Mouse (Mus musculus): Measurements from ENCODE around the gene Zfp747. TPM values are rescaled to one million over a fixed set of nuclear protein-coding genes. Genes with fewer than 3 reads are reported as not detected.

Zfp747 gene
- polyA plus RNA-seq, 1 experiment from 2014 or later = 4.7 TPM

GRCm38 (mm10) chr7:127324944-127325343 is 50.9 kb downstream of the Zfp747 start:
- WGBS = 79% methylated on average over 7 of the region's 7 CpGs

More at GRCm38 (mm10) chr7:127324944-127325343, 50.9 kb downstream of the Zfp747 start:
- no peak for ATAC-seq (ENCODE audit: extremely low read depth, insufficient number of reproducible peaks, low FRiP score, low TSS enrichment)
- no peaks in the 10 kb centered on the region for H3K36me3 ChIP-seq
- H3K9me3 ChIP-seq = no peaks in the 10 kb centered on the region
- no peak overlapping the region for H3K4me2 ChIP-seq
- H3K9ac ChIP-seq = no peak overlapping the region
- no peak overlapping the region for H3K27ac ChIP-seq (replicated peaks)
- peaks cover 15% of the 10 kb centered on the region for H3K27me3 ChIP-seq (replicated peaks)
- H3K4me1 ChIP-seq = no peaks in the 10 kb centered on the region
- H3K4me3 ChIP-seq = no peak overlapping the region

Other genes with a start within 250 kb of the Zfp747 start
- 0.13 and 0.36 TPM in 2 replicates for gene Spn, start 238.2 kb downstream of the Zfp747 start, polyA plus RNA-seq (2015; fragmentation: Nextera tagmentation; extraction: Ambion mirVana)
- 42.1 TPM in 2 replicates for gene Cd2bp2, start 180.0 kb downstream of the Zfp747 start, polyA plus RNA-seq (2015; fragmentation: Nextera tagmentation; extraction: Ambion mirVana)
- gene Tbc1d10b, start 167.6 kb downstream of the Zfp747 start, polyA plus RNA-seq (2015; fragmentation: Nextera tagmentation; extraction: Ambion mirVana) = 18.0 and 18.2 TPM in 2 replicates
- gene Mylpf, start 167.2 kb downstream of the Zfp747 start, polyA plus RNA-seq (2015; fragmentation: Nextera tagmentation; extraction: Ambion mirVana) = 17.0 and 24.9 TPM in 2 replicates
- 21.4 and 24.1 TPM in 2 replicates for gene Zfp553, start 143.0 kb downstream of the Zfp747 start, polyA plus RNA-seq (2015; fragmentation: Nextera tagmentation; extraction: Ambion mirVana)
- 23.1 and 23.2 TPM in 2 replicates for gene Sept1, start 142.9 kb downstream of the Zfp747 start, polyA plus RNA-seq (2015; fragmentation: Nextera tagmentation; extraction: Ambion mirVana)
- 32.6 and 32.9 TPM in 2 replicates for gene Zfp771, start 131.8 kb downstream of the Zfp747 start, polyA plus RNA-seq (2015; fragmentation: Nextera tagmentation; extraction: Ambion mirVana)
- 161 and 179 TPM in 2 replicates for gene Dctpp1, start 115.3 kb downstream of the Zfp747 start, polyA plus RNA-seq (2015; fragmentation: Nextera tagmentation; extraction: Ambion mirVana)
- 57.1 and 61.6 TPM in 2 replicates for gene Sephs2, start 102.0 kb downstream of the Zfp747 start, polyA plus RNA-seq (2015; fragmentation: Nextera tagmentation; extraction: Ambion mirVana)
- 0.98 and 1.2 TPM in 2 replicates for gene Itgal, start 79.8 kb downstream of the Zfp747 start, polyA plus RNA-seq (2015; fragmentation: Nextera tagmentation; extraction: Ambion mirVana)
- 16.5 and 16.6 TPM in 2 replicates for gene Zfp768, start 30.5 kb downstream of the Zfp747 start, polyA plus RNA-seq (2015; fragmentation: Nextera tagmentation; extraction: Ambion mirVana)
- 3.6 TPM in 2 replicates for gene 9130019O22Rik, start 11.1 kb upstream of the Zfp747 start, polyA plus RNA-seq (2015; fragmentation: Nextera tagmentation; extraction: Ambion mirVana)
- 4.3 and 4.9 TPM in 2 replicates for gene E430018J23Rik, start 17.6 kb upstream of the Zfp747 start, polyA plus RNA-seq (2015; fragmentation: Nextera tagmentation; extraction: Ambion mirVana)
- 4.6 and 5.0 TPM in 2 replicates for gene Zfp764, start 30.8 kb upstream of the Zfp747 start, polyA plus RNA-seq (2015; fragmentation: Nextera tagmentation; extraction: Ambion mirVana)
- 13.5 and 16.3 TPM in 2 replicates for gene Zfp688, start 46.0 kb upstream of the Zfp747 start, polyA plus RNA-seq (2015; fragmentation: Nextera tagmentation; extraction: Ambion mirVana)
- gene Zfp689, start 73.1 kb upstream of the Zfp747 start, polyA plus RNA-seq (2015; fragmentation: Nextera tagmentation; extraction: Ambion mirVana) = 5.1 and 5.2 TPM in 2 replicates
- 27.3 and 27.7 TPM in 2 replicates for gene Prr14, start 83.6 kb upstream of the Zfp747 start, polyA plus RNA-seq (2015; fragmentation: Nextera tagmentation; extraction: Ambion mirVana)
- gene Fbrs, start 103.1 kb upstream of the Zfp747 start, polyA plus RNA-seq (2015; fragmentation: Nextera tagmentation; extraction: Ambion mirVana) = 7.3 and 7.7 TPM in 2 replicates
- 30.9 and 33.1 TPM in 2 replicates for gene Srcap, start 135.9 kb upstream of the Zfp747 start, polyA plus RNA-seq (2015; fragmentation: Nextera tagmentation; extraction: Ambion mirVana)
- 9.4 TPM in 2 replicates for gene Gm42715, start 143.5 kb upstream of the Zfp747 start, polyA plus RNA-seq (2015; fragmentation: Nextera tagmentation; extraction: Ambion mirVana)
- 0.47 and 3.5 TPM in 2 replicates for gene Tmem265, start 185.3 kb upstream of the Zfp747 start, polyA plus RNA-seq (2015; fragmentation: Nextera tagmentation; extraction: Ambion mirVana)
- gene Phkg2, start 197.3 kb upstream of the Zfp747 start, polyA plus RNA-seq (2015; fragmentation: Nextera tagmentation; extraction: Ambion mirVana) = 30.2 and 34.3 TPM in 2 replicates
- gene Ccdc189, start 212.5 kb upstream of the Zfp747 start, polyA plus RNA-seq (2015; fragmentation: Nextera tagmentation; extraction: Ambion mirVana) = 7.8 and 8.4 TPM in 2 replicates
- gene Rnf40, start 212.7 kb upstream of the Zfp747 start, polyA plus RNA-seq (2015; fragmentation: Nextera tagmentation; extraction: Ambion mirVana) = 25.7 and 26.9 TPM in 2 replicates
- gene Zfp629, start 239.7 kb upstream of the Zfp747 start, polyA plus RNA-seq (2015; fragmentation: Nextera tagmentation; extraction: Ambion mirVana) = 8.4 and 9.5 TPM in 2 replicates